Mouse (Mus musculus) megakaryocyte progenitor cell, adult 5-6 weeks (primary cell): ENCODE data around the gene Prap1. TPM values are rescaled to one million over a fixed set of nuclear protein-coding genes. Genes with fewer than 3 reads are reported as not detected.

Source experiments
- ATAC-seq: replicated peaks from 2 replicates; pipeline ENCODE4 v1.8.0; 2016; ENCODE audit warnings: mild to moderate bottlenecking, moderate TSS enrichment, inconsistent platforms; ENCODE audit not compliant: poor library complexity
- total RNA-seq, 2 experiments: library from RNA; stranded (forward) in 1 of 2; stranded (reverse) in 1 of 2; fragments of 157-497, 149-512 nt in 1 of 2; fragments of 200-1000 nt in 1 of 2; gene quantifications; 2 replicates each; pipeline versions ENCODE4 v1.2.3 to v1.2.4; 2015 to 2017

Gene Prap1
- total RNA-seq, 2 experiments from 2014 or later: not detected

- no peak for ATAC-seq
Measured at GRCm38 (mm10) chr7:140081408-140082241, 11.6 kb upstream of the Prap1 start.

GRCm38 (mm10) chr7:140082242-140082678, 10.9 kb upstream of the Prap1 start, which contains the start of gene Caly:
Gene Caly (minus strand): TSS chr7:140082548.
- peak; percentile 70 for ATAC-seq

- ATAC-seq: no peak
Measured at GRCm38 (mm10) chr7:140090601-140091000, 2.6 kb upstream of the Prap1 start.

- ATAC-seq: no peak
Measured at GRCm38 (mm10) chr7:140094954-140095353, 1.8 kb downstream of the Prap1 start.

- no peak for ATAC-seq
Measured at GRCm38 (mm10) chr7:140095556-140095955, 2.4 kb downstream of the Prap1 start.

- ATAC-seq: peak; percentile 40
Measured at GRCm38 (mm10) chr7:140096055-140096454, 2.9 kb downstream of the Prap1 start.

GRCm38 (mm10) chr7:140098466-140098865, 5.3 kb downstream of the Prap1 start:
- no peak for ATAC-seq

GRCm38 (mm10) chr7:140101498-140101897, 8.3 kb downstream of the Prap1 start:
- no peak for ATAC-seq

GRCm38 (mm10) chr7:140101993-140102860, 9.0 kb downstream of the Prap1 start, which contains the start of gene Fuom:
Gene Fuom (minus strand): TSS chr7:140102441.
- peak; percentile 99 for ATAC-seq

- ATAC-seq: no peak
Measured at GRCm38 (mm10) chr7:140104009-140104408, 10.8 kb downstream of the Prap1 start.

GRCm38 (mm10) chr7:140111943-140112342, 18.7 kb downstream of the Prap1 start:
- no peak for ATAC-seq

GRCm38 (mm10) chr7:140115583-140116328, 22.6 kb downstream of the Prap1 start, which contains the start of gene Paox:
Gene Paox (plus strand): TSS chr7:140115799.
- ATAC-seq: peak; percentile 82

- ATAC-seq: peak; percentile 89
Measured at GRCm38 (mm10) chr7:140116329-140117054, 23.3 kb downstream of the Prap1 start, which contains the start of gene Echs1. Gene Echs1 (minus strand): TSS chr7:140116476.

- no peak for ATAC-seq
Measured at GRCm38 (mm10) chr7:140120484-140120883, 27.3 kb downstream of the Prap1 start.

GRCm38 (mm10) chr7:140121338-140121910, 28.2 kb downstream of the Prap1 start:
- ATAC-seq: no peak

- no peak for ATAC-seq
Measured at GRCm38 (mm10) chr7:140122765-140123164, 29.6 kb downstream of the Prap1 start.

- no peak for ATAC-seq
Measured at GRCm38 (mm10) chr7:140124382-140124781, 31.2 kb downstream of the Prap1 start.

- peak; percentile 93 for ATAC-seq
Measured at GRCm38 (mm10) chr7:140125278-140126021, 32.3 kb downstream of the Prap1 start.

- no peak for ATAC-seq
Measured at GRCm38 (mm10) chr7:140126022-140126350, 32.8 kb downstream of the Prap1 start.
